9 mouse cellular contexts compared by ENCODE assay signal in genomic region chr11:32225222-32226104, GRCm38 (mm10). TPM values are rescaled to one million over a fixed set of nuclear protein-coding genes. Genes with fewer than 3 reads are reported as not detected.
A peak's percentile ranks its signal among the peaks of the same experiment; 100 is the strongest.
DNase-seq lines count a peak whose midpoint lies in the region; ATAC-seq and TF ChIP-seq lines count a peak whose summit lies in the region.
"Had no signal": no experiment of that assay in that cellular context is flagged by ENCODE, and none has a peak within 500 bp of the region (broad histone marks: within the 10 kb centered on the region; RNA-seq: fewer than 3 reads in every experiment).

No protein-coding gene starts in this region.

- H3K36me3 ChIP-seq in hindbrain, embryonic 11.5 days (ENCODE audit: control insufficient read depth, insufficient read depth, low read length), result no peaks in the 10 kb centered on the region
- peaks cover 16% of the 10 kb centered on the region for H3K36me3 ChIP-seq in liver, postnatal 0 days (replicated peaks; ENCODE audit: insufficient read depth, low read length)
- peaks cover 6% of the 10 kb centered on the region; the same call in 1 of the 2 replicates for H3K36me3 ChIP-seq in stomach, embryonic 14.5 days (ENCODE audit: control insufficient read depth, insufficient read depth, low read length)

- no peak overlapping the region for H3K9ac ChIP-seq in hindbrain, embryonic 11.5 days (ENCODE audit: low read depth, low read length)
- H3K9ac ChIP-seq in liver, postnatal 0 days (replicated peaks), result 0 out of 2 replicates have a peak overlapping the region, but pooled peaks have one; percentile 11
- H3K9ac ChIP-seq in stomach, embryonic 14.5 days (replicated peaks; ENCODE audit: low read depth, low read length), result no peak overlapping the region

- TF ChIP-seq CTCF in liver, postnatal 0 days (IDR thresholded peaks at IDR 0.05; ENCODE audit: low read depth), result no peak

- no peak for TF ChIP-seq EP300 in liver, postnatal 0 days (IDR thresholded peaks at IDR 0.05; ENCODE audit: low read depth)

- H3K4me1 ChIP-seq in hindbrain, embryonic 11.5 days (replicated peaks; ENCODE audit: control insufficient read depth, insufficient read depth, low read length), result peaks cover 6% of the 10 kb centered on the region; the same call in 1 of the 2 replicates
- H3K4me1 ChIP-seq in liver, postnatal 0 days (ENCODE audit: insufficient read depth), result peaks cover 35% of the 10 kb centered on the region
- peaks cover 42% of the 10 kb centered on the region for H3K4me1 ChIP-seq in stomach, embryonic 14.5 days (ENCODE audit: control insufficient read depth, insufficient read depth, low read length)

- H3K27ac ChIP-seq in hindbrain, embryonic 11.5 days (ENCODE audit: low read depth, low read length), result 0 out of 2 replicates have a peak overlapping the region, but pooled peaks have one; percentile 0
- H3K27ac ChIP-seq in liver, postnatal 0 days (ENCODE audit: low read depth), result peak overlapping the region; percentile 77
- H3K27ac ChIP-seq in stomach, embryonic 14.5 days (ENCODE audit: low read length), result peak overlapping the region; percentile 91

- 75% methylated on average over 7 of the region's 7 CpGs for WGBS in hindbrain, embryonic 11.5 days
- WGBS in liver, postnatal 0 days (ENCODE audit: insufficient replicate concordance), result 44% methylated on average over 7 of the region's 7 CpGs
- 46% methylated on average over 7 of the region's 7 CpGs for WGBS in stomach, embryonic 14.5 days

- H3K4me2 ChIP-seq in hindbrain, embryonic 11.5 days (replicated peaks; ENCODE audit: low read depth, low read length), result no peak overlapping the region
- peak overlapping the region; percentile 83; the same call in 1 of the 2 replicates for H3K4me2 ChIP-seq in liver, postnatal 0 days (ENCODE audit: low read depth, low read length)
- H3K4me2 ChIP-seq in stomach, embryonic 14.5 days (replicated peaks; ENCODE audit: low read depth, low read length), result 0 out of 2 replicates have a peak overlapping the region, but pooled peaks have one; percentile 79

- no peak for ATAC-seq in hindbrain, embryonic 11.5 days (ENCODE audit: low FRiP score)
- no peak for ATAC-seq in liver, postnatal 0 days
- ATAC-seq in stomach, embryonic 14.5 days (ENCODE audit: insufficient number of reproducible peaks, insufficient read depth, low FRiP score, low read depth), result no peak

- H3K4me3 ChIP-seq in hindbrain, embryonic 11.5 days (ENCODE audit: low read depth, low read length), result no peak overlapping the region
- H3K4me3 ChIP-seq in liver, postnatal 0 days (ENCODE audit: low read depth, low read length), result no peak overlapping the region
- no peak overlapping the region for H3K4me3 ChIP-seq in stomach, embryonic 14.5 days (ENCODE audit: low read depth, low read length)

- H3K9me3 ChIP-seq in hindbrain, embryonic 11.5 days (ENCODE audit: control insufficient read depth, low read length), result no peaks in the 10 kb centered on the region
- no peaks in the 10 kb centered on the region for H3K9me3 ChIP-seq in liver, postnatal 0 days (ENCODE audit: low read length)
- H3K9me3 ChIP-seq in stomach, embryonic 14.5 days (ENCODE audit: control insufficient read depth, low read depth, low read length), result no peaks in the 10 kb centered on the region

- DNase-seq in adrenal gland, adult 2 months, result peak; percentile 42
- DNase-seq in adrenal gland, postnatal 25 days, result no peak
- peak; percentile 37 for DNase-seq in thymus, postnatal 4 days
- no peak for DNase-seq in thymus, postnatal 10 days (ENCODE audit: low spot score in 2 of 2)
- no peak for DNase-seq in hindbrain, embryonic 11.5 days (ENCODE audit: low spot score)
- no peak for DNase-seq in liver, postnatal 0 days
- DNase-seq in frontal cortex, postnatal 10 days (ENCODE audit: low spot score in 2 of 2), result no peak

- peaks cover 4% of the 10 kb centered on the region; the same call in 1 of the 2 replicates for H3K27me3 ChIP-seq in hindbrain, embryonic 11.5 days (ENCODE audit: control insufficient read depth, insufficient read depth, low read length)
- peaks cover 40% of the 10 kb centered on the region for H3K27me3 ChIP-seq in liver, postnatal 0 days (ENCODE audit: insufficient read depth, low read length)
- no peaks in the 10 kb centered on the region for H3K27me3 ChIP-seq in stomach, embryonic 14.5 days (ENCODE audit: control insufficient read depth, insufficient read depth, low read length)

RNA-seq across cellular contexts. Expression of gene Mpg, which starts 0.8 kb away (rescaled TPM):
- 10 to 100 TPM; 17.1 to 19.6 TPM for total RNA-seq in adrenal gland, adult 2 months (2021)
- 17.1 and 21.1 TPM in 2 replicates for polyA plus RNA-seq in adrenal gland, adult 2 months (2012; rRNA removed)
- 18.5 and 22.9 TPM in 2 replicates for total RNA-seq in adrenal gland, postnatal 25 days (2021)
- 28.6 and 29.0 TPM in 2 replicates for polyA plus RNA-seq in hindbrain, embryonic 11.5 days (2014; fragmentation: Nextera tagmentation; extraction: Ambion mirVana)
- 13.5 and 14.2 TPM in 2 replicates for polyA plus RNA-seq in liver, postnatal 0 days (2015; fragmentation: Nextera tagmentation; extraction: Ambion mirVana)
- 37.9 and 38.4 TPM in 2 replicates for polyA plus RNA-seq in stomach, embryonic 14.5 days (2014; fragmentation: Nextera tagmentation; extraction: Ambion mirVana)

RNA-seq across cellular contexts. Expression of gene Rhbdf1, which starts 3.4 kb away (rescaled TPM):
- 10 to 100 TPM; 28.0 to 28.6 TPM for total RNA-seq in adrenal gland, adult 2 months (2021)
- 137 and 151 TPM in 2 replicates for polyA plus RNA-seq in adrenal gland, adult 2 months (2012; rRNA removed)
- 27.6 and 27.9 TPM in 2 replicates for total RNA-seq in adrenal gland, postnatal 25 days (2021)
- polyA plus RNA-seq in hindbrain, embryonic 11.5 days (2014; fragmentation: Nextera tagmentation; extraction: Ambion mirVana), result 19.1 and 21.0 TPM in 2 replicates
- polyA plus RNA-seq in liver, postnatal 0 days (2015; fragmentation: Nextera tagmentation; extraction: Ambion mirVana), result 4.8 and 6.4 TPM in 2 replicates
- 46.1 and 46.5 TPM in 2 replicates for polyA plus RNA-seq in stomach, embryonic 14.5 days (2014; fragmentation: Nextera tagmentation; extraction: Ambion mirVana)

RNA-seq across cellular contexts. Expression of gene Snrnp25, which starts 20.2 kb away (rescaled TPM):
- 10 to 100 TPM in 1 of 2 experiments, 1 to 10 TPM in 1; 9.8 to 15.5 TPM for total RNA-seq in adrenal gland, adult 2 months (2021)
- polyA plus RNA-seq in adrenal gland, adult 2 months (2012; rRNA removed), result 7.2 and 7.8 TPM in 2 replicates
- 11.3 and 15.4 TPM in 2 replicates for total RNA-seq in adrenal gland, postnatal 25 days (2021)
- polyA plus RNA-seq in hindbrain, embryonic 11.5 days (2014; fragmentation: Nextera tagmentation; extraction: Ambion mirVana), result 82.5 and 84.2 TPM in 2 replicates
- polyA plus RNA-seq in liver, postnatal 0 days (2015; fragmentation: Nextera tagmentation; extraction: Ambion mirVana), result 30.1 and 32.9 TPM in 2 replicates
- polyA plus RNA-seq in stomach, embryonic 14.5 days (2014; fragmentation: Nextera tagmentation; extraction: Ambion mirVana), result 52.9 and 60.4 TPM in 2 replicates

RNA-seq across cellular contexts. Expression of gene Il9r, which starts 25.4 kb away (rescaled TPM):
- total RNA-seq in adrenal gland, adult 2 months (2021), result under 1 TPM; 0.26 to 0.31 TPM
- 0.69 TPM in 1 of 2 replicates, not detected in the other for polyA plus RNA-seq in adrenal gland, adult 2 months (2012; rRNA removed)
- not detected in 2 replicates for total RNA-seq in adrenal gland, postnatal 25 days (2021)
- polyA plus RNA-seq in hindbrain, embryonic 11.5 days (2014; fragmentation: Nextera tagmentation; extraction: Ambion mirVana), result not detected in 2 replicates
- 0.05 TPM in 1 of 2 replicates, not detected in the other for polyA plus RNA-seq in liver, postnatal 0 days (2015; fragmentation: Nextera tagmentation; extraction: Ambion mirVana)
- 0.06 and 0.07 TPM in 2 replicates for polyA plus RNA-seq in stomach, embryonic 14.5 days (2014; fragmentation: Nextera tagmentation; extraction: Ambion mirVana)
- polyA plus RNA-seq: C2C12 had no signal

RNA-seq across cellular contexts. Expression of gene Nprl3, which starts 42.0 kb away (rescaled TPM):
- total RNA-seq in adrenal gland, adult 2 months (2021), result 10 to 100 TPM; 58.6 to 68.2 TPM
- polyA plus RNA-seq in adrenal gland, adult 2 months (2012; rRNA removed), result 176 and 201 TPM in 2 replicates
- total RNA-seq in adrenal gland, postnatal 25 days (2021), result 79.0 and 83.9 TPM in 2 replicates
- polyA plus RNA-seq in hindbrain, embryonic 11.5 days (2014; fragmentation: Nextera tagmentation; extraction: Ambion mirVana), result 28.9 and 31.4 TPM in 2 replicates
- polyA plus RNA-seq in liver, postnatal 0 days (2015; fragmentation: Nextera tagmentation; extraction: Ambion mirVana), result 22.8 and 26.2 TPM in 2 replicates
- 38.8 and 41.0 TPM in 2 replicates for polyA plus RNA-seq in stomach, embryonic 14.5 days (2014; fragmentation: Nextera tagmentation; extraction: Ambion mirVana)

Comparison
In these comparisons a context has a peak if more than half of its experiments do, and no peak if none do; other contexts are left out.
1. DNase-seq: peak in adrenal gland, adult 2 months (single experiment) and thymus, postnatal 4 days (single experiment); none in adrenal gland, postnatal 25 days (single experiment), thymus, postnatal 10 days (0 of 2), hindbrain, embryonic 11.5 days (single experiment), liver, postnatal 0 days (single experiment) and frontal cortex, postnatal 10 days (0 of 2).
2. H3K27ac ChIP-seq: peak in every context shown above with its lines; median percentile 91 in stomach, embryonic 14.5 days; 77 in liver, postnatal 0 days; 0 in hindbrain, embryonic 11.5 days.